Mouse (Mus musculus) CH12F3 (cell line): ENCODE results near the gene Camk1.

ENCODE experiments used
- in situ Hi-C: fragments of 300-500 bp; cut with MboI; formaldehyde crosslinking; loops from 2 replicates; pipeline ENCODE4 v1.14.3; 2020; ENCODE audit warnings: low sequenced_read_pairs

Camk1 gene

DNA sequence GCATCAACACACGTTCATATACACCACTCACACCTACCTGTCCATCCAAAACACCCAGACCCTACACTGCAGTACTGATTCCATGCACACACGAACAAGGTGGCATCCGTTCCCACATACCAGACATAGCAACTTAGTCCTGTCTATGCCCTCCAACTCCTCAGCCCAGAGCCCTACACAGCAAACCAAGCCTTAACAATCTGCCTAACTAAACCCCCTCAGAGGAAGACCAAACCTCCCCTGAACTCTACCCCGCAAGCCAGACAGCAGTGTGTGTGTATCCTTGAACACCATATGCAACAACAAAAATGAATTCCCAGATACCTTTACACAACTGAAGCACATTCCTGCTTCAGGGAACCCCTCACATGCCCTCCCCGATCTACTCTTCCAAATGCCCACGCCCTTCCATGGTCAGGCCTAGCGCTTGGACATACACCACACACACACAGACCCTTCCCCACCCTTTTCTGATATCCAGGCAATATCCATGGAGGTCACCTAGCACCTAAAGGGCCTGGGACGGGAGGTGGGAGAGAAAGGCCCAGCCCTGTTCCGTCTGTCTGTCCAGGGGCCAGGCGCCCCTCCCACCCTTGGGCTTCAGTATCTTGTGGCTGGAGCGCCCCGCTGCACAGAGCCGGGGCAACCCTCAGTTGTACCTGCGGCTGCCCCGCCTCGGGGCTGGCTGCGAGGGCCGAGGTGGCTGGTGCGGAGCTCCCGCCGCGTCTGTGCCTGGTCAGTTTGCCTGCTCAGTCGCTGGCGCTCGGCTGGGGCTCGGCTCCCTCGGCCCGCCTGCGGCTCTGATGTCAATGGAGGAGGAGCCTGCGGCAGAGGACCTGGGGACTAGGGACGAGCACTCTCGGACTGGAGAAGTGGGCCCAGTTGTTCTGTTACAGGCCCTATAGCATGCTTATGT, at the start of gene Camk1:
Gene Camk1 (minus strand): TSS at position 808 of the 916 bp plus-strand sequence.
- in situ Hi-C loops = no loop called here

DNA sequence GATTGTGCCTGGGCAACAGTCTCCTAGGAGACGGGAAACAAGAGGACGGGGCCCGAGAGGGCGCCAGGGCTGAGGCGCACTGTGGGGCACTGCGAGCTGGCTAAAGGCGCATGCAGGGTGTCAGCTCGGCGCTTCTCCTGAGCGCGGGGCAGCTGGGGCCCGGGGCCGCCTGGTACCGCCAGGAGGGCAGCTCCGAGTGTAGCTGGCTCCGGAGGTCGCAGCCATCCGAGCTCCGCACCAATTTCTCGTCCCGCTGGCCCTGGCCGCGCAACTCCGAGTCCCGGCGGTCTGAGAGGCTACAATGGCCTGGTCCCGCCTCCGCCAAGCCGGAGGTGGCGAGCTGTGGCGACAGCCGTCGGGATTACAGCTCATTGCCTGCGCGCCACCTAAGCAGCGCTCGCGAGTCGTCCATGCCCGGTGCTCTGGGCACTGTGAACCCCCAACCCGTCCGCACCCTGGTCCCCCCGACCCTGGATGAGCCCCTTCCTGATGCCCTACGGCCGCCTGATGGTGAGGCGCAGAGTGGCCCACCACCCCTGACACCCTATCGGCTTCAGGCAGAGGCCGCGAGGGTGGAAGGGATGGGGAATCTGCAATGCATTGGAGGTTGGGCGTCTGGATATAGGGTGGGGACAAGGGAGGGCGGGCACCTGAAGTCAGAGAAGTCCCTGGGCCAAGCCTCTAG, 48.7 kb upstream of the Camk1 start:
- in situ Hi-C loops = no loop called here

DNA sequence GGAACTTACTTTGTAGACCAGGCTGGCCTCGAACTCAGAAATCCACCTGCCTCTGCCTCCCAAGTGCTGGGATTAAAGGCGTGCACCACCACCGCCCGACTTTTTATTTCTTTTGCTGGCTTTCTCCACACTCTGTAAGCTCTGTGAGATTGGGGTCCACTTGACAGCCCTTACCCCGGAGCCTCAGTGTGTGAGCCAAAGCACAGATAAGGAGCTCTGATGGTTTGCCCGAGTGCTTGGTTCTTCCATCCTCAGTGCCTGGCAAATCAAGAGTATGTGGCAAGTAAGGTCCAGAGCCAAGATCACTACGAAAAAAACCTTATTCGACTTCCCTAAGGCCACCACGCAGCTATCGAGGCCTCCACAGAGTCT, 48.2 kb upstream of the Camk1 start:
- in situ Hi-C loops = no loop called here

DNA sequence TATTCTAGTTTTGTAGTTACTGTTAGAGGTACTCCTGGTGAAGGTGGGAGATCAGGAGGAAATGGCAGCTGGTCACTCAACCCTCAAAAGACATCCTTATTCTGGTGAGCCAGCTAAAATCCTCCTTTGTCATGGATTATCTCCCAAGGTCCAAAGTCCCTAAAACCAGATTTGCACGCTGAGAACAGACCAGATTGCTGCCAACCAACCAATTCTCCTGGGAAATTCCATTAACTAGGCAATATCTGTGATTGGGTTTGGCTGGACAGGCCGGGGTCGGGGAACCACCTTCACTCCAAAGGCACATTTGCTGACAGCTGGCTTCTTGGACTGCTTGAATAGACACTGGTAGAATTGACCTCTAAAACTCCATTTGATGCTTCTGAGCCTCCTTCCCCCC, 46.9 kb upstream of the Camk1 start:
- in situ Hi-C loops = no loop called here

DNA sequence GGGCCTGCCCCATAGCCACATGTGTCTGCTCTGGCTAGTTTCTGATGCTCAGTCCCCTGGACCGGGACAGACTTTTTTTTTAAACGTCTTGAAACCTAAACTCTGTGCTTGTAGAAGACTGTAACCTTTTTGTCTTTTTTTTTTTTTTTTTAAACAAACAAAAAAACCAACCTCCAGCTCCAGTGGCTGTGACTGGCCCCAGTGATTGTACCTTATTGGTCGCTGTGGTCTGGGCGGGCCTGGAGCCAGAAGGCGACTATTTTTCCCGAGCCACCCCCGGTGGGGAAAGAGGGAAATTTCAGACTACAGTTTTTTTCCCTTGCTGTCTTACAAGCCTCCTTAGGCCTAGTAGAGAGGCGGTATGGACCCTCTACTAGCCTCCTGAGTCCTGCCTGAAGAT, 45.2 kb upstream of the Camk1 start, which contains the start of gene Ttll3:
Gene Ttll3 (plus strand): TSS at position 301 of the 400 bp plus-strand sequence.
- in situ Hi-C loops = no loop called here

DNA sequence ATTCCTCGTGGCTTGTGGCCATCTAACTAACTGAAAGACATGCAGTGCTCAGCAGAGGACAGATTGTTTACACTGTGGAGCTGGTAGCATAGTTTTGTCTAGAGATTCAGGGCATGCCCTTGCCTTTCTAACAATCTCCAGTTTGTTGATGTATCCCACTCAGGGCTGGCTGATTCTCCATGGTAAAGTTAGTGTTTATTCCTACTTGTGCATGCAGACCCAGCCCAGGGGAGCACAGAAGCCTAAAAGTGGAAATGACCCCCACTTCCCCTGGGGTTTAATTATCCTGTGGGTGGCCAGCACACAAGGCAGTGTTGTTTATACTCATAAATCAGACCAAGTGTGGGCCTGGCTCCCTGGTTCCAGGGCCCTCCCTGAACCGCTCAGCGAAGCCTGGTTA, 42.2 kb upstream of the Camk1 start:
- in situ Hi-C loops = no loop called here

DNA sequence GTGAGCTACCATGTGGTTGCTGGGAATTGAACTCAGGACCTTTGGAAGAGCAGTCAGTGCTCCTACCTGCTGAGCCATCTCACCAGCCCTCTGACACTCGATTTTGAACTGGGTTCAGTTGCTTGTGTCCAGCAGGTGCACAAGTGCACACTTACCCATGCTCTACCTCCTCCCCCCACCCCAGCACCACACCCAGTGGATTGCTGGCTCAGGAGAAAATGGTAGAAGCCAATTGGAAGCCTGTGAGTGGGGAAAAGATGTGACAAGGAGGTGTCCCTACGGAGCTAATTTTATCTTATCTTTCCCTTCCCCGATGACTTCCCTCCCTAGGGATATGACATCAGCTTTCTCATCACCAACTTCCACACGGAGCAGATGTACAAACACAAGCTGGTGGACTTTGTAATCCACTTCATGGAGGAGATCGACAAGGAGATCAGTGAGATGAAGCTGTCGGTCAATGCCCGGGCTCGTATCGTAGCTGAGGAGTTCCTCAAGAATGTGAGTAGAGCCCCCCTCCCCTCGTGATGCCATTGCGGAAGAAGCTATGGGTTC, 41.5 kb upstream of the Camk1 start:
- in situ Hi-C loops = no loop called here

DNA sequence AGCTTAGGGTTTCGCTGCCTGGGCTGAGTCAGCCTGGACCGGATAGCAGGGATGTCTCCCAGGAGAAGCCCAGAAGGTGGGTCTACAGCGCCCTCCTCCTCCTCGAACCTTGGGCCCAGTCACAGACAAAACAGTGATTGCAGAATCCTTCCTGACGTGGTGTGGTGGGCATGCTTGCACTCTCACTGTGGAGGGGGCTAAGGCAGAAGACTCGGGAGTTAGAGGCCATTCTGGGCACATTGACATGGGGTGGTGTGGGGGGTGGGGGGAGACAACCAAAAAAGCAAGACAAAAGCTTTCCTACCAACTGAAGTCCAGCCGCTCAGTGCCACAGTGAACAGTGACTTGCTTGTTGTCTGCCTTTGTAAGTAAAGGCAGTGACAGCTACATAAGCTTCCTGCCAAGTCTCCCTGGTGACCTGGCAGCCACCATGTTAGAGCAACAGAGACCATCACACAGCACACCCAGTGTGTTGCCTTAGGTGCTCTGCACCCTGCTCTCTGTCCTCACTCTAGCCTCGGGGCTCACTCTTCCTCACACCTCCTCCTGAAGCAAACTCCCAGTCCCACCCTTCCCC, 40.7 kb upstream of the Camk1 start:
- in situ Hi-C loops = no loop called here

DNA sequence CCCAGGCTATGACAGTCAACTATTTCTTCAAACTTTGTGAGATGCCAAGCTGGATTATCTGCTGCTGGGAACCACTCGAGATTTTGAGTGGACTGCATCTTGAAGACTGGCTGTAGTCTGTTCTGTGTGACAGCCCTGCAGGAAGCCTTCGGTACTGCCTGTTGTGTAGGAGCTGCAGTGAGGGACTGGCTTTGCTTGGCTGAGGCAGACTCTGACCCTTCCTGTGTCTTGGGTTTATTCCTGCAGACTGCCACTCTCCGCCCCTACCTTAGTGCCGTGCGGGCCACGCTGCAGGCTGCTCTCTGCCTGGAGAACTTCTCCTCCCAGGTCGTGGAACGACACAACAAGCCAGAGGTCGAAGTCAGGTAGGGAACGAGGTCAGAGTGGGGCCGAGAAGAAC, 36.7 kb upstream of the Camk1 start:
- in situ Hi-C loops = no loop called here

DNA sequence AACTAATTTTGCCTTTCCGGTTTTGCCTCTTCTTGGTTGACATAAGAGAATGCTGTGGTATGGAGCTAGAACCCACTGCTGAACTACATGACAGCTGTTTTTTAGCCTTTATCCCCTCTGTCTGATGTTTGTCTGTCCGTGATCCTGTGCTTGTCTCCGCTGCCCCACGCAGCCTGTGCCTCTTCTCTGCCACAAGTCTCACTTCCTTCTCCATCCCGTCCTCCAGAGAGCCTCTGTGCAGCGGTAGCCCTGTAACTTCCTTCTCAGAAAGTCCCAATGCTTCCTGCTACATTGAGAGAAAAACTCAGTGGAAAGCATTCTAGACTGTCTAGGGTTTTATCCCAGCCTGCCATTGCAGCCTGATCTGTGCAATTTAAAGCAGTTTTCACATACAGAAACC, 35.5 kb upstream of the Camk1 start:
- in situ Hi-C loops = no loop called here

DNA sequence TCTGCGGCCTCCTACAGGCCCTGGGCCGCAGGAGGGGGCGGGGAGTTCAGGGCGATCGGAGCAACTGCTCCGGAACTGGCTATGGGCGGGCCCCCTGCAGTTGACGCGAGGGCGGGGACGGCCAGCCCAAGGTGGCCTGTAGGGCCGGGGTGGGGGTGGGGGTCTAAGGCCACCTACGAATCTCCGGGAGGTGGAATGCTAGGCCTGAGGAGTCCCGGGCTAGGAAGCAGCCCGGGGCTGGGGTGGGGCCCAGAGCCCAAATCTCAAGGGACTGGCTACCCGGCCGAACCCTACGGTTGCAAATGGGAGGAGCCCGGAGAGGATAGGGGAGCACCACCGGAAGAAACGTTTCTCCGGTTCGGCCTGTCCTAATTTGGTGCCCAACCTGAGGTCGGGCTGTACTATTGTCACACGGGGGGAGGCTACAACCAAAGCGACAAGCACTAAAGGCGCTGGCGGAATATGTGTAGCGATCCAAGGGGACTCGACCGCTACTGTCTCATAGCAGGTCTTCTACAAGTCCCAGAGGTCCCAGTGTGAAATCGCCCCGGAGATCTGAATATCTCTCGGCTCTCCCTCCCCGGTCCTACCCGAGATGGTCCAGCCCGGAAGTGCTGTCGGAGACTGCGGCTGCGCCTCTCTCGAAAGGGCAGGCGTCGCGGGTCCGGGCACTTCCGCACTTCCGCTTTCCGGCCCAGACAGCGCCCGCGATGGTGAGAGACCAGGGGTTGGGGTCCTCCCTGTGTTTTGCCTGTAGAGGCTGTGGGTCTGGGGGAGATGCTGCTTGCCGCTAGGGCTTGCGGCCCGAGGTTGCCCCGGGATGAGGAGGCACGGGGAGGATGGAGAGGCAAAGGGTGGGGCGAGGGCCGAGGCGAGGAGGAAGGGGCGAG, 34.0 kb upstream of the Camk1 start, which contains the start of the genes Tada3 and Arpc4:
Gene Tada3 (minus strand): TSS at position 388 of the 890 bp plus-strand sequence.
Gene Arpc4 (plus strand): TSS at position 620 of the 890 bp plus-strand sequence.
- in situ Hi-C loops = no loop called here

DNA sequence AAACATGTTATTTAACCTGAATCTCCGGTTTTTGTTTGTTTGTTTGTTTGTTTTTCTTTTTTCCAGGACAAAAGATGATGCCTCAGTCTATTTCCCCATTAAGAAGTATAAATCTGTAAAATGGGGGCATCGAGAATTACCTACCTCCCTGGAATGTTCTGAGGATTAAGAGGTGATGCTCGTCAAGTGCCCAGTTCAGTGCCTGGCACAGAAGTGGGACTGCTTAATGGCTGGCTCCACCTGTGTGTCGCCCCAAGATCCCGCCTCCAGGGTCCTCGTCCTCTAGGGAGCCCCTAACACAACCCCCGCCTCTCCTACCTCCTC, 33.4 kb upstream of the Camk1 start:
- in situ Hi-C loops = no loop called here

DNA sequence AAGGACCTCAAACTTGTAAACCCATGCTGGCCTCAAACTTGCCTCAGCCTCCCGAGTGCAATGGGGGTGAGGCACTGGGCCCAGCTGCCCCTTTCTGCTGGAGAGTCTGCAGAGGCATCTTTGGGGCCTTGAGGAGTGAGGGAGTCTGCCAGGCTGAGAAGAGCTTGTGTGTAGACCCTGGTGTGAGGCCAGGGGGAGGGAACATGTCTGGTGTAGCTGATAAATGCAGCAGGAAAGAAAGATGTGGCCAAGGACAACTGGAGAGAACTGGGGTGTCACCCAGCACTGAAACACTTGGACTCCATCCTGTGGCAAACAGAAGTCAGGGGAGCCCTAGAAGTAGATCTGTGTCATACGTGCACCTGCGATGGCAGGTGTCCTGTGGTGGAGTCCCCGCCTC, 29.7 kb upstream of the Camk1 start:
- in situ Hi-C loops = no loop called here

DNA sequence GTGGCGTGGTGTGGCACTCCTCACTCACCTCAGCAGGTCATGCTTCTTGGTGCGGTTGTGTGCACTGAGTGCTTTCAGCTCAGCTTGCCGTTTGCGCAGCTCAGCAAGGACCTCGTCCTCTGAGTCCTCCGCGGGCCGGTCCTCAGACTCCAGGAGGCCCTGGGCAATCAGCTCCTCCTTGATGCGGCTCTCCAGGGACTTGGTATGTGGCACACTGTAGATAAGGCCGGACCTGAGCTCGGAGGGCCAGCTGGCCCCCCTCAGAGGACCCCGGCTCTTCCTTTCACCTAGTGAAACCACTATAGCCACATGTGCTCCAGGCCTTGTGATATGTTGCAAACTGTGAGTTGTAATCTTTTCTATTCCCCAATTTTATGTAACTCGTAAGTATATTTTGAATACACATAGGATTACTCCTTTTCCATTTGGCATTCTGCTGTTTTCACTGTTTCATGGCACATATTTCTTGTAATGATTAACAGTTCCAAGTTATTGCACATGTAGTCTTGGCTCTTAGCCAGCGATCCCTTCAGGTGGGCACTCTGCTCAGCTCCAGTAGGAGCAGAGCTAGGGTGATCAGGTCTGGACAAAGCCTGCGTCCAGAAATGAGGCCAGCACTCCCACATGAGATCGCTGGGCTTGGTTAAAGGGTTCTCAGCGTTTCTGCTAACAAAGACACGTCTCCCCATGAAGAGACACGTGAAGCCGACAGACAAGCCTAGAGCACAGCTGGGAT, 26.6 kb upstream of the Camk1 start:
- in situ Hi-C loops = no loop called here

DNA sequence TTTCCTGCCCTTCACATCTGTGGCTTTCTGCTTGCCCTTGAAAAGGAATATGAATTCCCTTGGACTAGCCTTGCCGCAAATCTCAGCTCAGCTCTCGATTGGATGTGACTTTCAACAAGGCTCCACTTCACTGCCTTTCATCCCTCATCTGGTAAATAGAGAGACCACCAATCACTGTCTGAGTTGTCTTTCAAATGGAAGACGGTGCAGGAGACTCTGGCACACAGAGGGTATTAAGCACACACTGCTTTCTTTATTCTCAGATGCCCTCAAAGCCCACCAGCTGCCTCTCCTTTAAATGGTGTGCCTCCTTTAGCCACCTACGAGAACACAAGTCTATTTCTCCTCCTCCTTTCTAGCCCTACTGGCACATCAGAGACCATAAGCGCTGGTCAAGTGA, 24.8 kb upstream of the Camk1 start:
- in situ Hi-C loops = no loop called here

DNA sequence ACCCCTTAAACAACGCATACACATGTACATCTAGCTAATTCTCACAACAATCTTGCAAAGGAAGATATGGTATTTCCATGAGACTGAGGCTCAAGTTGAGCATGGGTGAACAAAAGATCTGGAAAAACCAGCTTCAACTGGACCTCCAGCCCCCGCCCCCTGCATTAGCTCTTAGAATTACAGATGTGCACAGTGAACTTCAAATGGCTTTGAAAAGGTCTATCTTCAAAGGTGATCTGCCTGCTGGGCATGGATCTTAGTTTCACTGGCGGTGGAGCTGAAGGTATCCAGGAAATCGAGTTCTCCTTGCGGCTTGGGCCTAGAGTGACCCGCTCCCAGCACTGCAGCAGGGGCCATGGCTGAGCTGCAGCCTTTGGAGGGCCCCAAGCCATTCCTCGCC, 24.3 kb upstream of the Camk1 start:
- in situ Hi-C loops = no loop called here

DNA sequence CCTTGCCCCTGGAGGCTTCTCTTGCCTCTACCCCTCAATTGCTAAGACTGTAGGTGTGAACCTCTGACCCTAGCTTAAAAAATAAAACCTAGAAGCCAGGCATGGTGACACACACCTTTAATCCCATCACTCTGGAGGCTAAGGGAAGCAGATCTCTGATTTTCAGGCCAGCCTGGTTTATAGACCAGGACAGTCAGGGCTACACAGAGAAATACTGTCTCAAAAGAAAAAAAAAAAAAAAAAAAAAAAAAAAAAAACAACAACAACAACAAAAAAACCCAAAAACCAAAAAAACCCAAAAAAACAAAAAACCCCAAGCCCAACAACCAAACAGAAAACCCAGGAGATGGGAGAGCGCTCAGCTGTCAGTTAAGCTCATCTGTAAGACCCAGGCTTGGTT, 23.8 kb upstream of the Camk1 start:
- in situ Hi-C loops = no loop called here

DNA sequence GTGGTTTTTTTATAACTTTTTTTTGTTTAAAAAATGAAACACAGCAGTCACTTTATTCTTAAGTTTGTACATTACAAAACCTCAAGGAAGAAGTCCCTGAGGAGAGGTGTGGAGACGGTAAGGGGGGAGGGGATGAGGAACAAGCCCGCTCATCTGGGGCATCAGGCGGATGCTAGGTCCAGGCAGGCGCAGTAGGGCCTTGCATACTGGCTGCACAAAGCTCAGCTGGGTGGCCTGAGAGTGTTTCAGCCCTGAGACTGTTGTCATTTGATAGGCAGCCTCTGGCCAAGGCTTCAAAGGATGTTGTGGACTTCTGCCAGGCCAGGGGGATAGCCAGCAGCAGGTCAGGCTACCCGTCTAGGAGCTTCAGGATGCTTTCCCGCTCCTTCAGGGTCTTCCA, 22.9 kb upstream of the Camk1 start:
- in situ Hi-C loops = no loop called here

DNA sequence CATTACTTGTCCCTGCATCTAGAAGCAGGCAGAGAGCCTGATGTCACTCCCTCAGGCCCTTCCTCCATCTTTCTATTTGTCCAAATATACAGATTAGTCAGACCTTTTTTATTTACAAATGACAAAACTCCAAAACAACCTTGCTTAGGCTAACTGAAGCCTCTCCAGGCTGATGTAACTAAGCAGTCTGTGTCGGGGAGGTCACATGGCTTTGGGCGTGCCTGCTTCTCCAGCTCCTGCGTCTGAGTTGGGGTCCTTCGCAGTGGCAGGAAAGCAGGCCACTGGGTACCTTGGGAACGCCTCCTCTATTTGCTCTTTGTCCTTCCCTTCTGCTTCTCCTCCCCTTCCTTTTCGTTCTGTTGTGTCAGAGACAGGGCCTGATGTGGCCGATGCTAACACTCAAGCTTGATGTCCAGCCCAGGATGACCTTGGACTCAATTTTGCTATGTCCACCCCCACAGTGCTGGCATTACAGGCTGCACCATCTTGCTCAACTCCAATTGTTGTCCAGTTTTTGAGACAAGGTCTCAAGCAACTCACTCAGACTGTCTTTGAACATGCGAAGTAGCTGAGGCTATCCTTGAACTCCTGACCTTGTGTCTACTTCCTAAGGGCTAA, 20.8 kb upstream of the Camk1 start:
- in situ Hi-C loops = no loop called here
